Comparison of ENCODE assay signal across 10 mouse cellular contexts in genomic region chr9:13507822-13508188, GRCm38 (mm10).
"Had no signal": no experiment of that assay in that cellular context is flagged by ENCODE, and none has a peak within 500 bp of the region (broad histone marks: within the 10 kb centered on the region; RNA-seq: fewer than 3 reads in every experiment).

No protein-coding gene starts in this region.

- ATAC-seq: intestine, embryonic 16.5 days; midbrain, embryonic 16.5 days had no signal

- H3K4me3 ChIP-seq: limb, embryonic 13.5 days; midbrain, embryonic 12.5 days; neural tube, embryonic 13.5 days had no signal

- H3K36me3 ChIP-seq: limb, embryonic 13.5 days; midbrain, embryonic 12.5 days; neural tube, embryonic 13.5 days had no signal

- H3K4me2 ChIP-seq: limb, embryonic 13.5 days; midbrain, embryonic 12.5 days; neural tube, embryonic 13.5 days had no signal

- H3K9me3 ChIP-seq: limb, embryonic 13.5 days; midbrain, embryonic 12.5 days; neural tube, embryonic 13.5 days had no signal

- H3K27me3 ChIP-seq: limb, embryonic 13.5 days; midbrain, embryonic 12.5 days; neural tube, embryonic 13.5 days had no signal

- H3K27ac ChIP-seq: limb, embryonic 13.5 days; liver, embryonic 14.5 days; midbrain, embryonic 12.5 days; neural tube, embryonic 13.5 days had no signal

- DNase-seq: kidney, adult 9 months; left cerebral cortex, postnatal 4 days; right cerebral cortex, postnatal 14 days; thymus, postnatal 4 days had no signal

- H3K9ac ChIP-seq: limb, embryonic 13.5 days; liver, embryonic 14.5 days; midbrain, embryonic 12.5 days; neural tube, embryonic 13.5 days had no signal
